Mouse (Mus musculus) CH12F3 (cell line): ENCODE measurements around the gene Jrkl.

Experiments used
- in situ Hi-C: fragments of 300-500 bp; cut with MboI; formaldehyde crosslinking; loops from 2 replicates; pipeline ENCODE4 v1.14.3; 2020; ENCODE audit warnings: low sequenced_read_pairs

The Jrkl gene

DNA sequence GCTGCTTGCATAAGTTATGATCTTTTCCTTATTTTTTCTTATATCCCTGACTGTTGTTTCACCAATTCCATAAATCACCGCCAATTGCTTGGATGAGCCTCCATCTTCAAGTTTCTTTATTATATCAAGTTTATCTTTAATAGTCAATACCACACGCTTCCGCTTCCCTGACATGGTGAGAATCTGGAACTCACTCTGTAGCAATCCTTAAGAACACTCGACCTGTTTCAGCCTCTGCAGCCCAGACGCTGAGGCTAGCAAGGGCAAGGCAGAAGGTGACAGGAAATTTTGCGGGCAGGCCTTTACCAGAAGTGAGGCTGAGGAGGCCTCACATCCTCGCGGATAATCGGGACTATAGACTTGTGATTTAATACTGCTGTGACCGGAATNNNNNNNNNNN lies at the start of gene Jrkl:
Gene Jrkl, minus strand, starts transcription at position 349 of the 400 bp plus-strand sequence.
- in situ Hi-C loops: no loop called here

DNA sequence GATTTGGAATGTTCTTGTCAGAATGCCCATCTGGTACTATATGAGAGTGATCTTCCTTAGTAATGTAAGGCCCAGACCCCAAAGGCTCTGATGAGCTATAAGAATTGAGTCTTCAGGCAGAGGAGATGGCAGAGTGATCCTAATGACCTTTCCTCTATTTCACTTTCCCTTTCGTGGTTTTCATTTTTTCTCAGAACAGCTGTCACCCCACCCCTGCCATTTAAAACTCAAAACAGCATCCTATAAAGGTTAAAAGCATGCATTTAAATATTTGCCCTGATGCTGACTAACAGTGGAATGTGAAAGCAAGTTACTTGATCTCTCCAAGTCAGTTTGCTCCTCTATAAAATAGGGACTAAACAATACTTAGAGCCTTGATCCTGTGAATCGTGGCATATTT lies 41.9 kb upstream of the Jrkl start:
- in situ Hi-C loops: no loop called here

DNA sequence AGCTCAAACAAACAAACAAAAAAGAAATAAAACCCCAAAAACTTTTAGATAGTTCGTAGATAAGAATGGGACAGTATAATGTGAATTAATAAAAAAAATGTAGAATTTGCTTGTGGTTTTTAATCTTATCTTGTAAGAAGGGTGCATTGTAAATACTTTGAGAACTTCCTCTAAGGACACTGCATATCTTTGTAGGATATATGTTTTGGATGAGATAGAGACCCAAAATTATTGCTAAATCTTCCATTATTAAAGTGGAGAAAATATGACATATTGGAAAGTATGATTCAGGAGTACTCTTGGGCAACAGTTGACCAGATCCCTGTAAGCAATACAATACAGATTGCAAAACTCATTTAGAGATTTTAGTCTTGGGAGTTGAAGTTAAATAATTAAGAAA lies 27.6 kb upstream of the Jrkl start:
- in situ Hi-C loops: no loop called here

DNA sequence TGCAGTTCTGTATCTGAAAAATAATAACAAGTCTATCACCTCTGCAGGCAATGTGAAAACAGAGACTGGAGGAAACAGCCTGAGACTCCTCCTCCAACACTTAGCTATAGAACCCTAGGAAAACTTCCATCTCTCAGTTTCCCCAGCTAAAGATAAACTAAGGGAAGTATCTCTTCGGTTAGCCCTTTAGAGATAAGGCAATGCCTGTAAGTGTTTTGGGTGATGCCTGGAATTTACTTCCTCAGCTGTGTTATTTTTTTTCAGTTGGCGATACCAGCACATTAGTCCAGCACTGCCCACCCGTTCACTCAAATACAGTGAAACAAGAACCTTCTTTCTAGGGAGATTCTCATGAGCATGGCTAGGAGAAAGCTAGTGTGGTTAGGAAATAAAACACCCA lies 15.4 kb upstream of the Jrkl start:
- in situ Hi-C loops: no loop called here

DNA sequence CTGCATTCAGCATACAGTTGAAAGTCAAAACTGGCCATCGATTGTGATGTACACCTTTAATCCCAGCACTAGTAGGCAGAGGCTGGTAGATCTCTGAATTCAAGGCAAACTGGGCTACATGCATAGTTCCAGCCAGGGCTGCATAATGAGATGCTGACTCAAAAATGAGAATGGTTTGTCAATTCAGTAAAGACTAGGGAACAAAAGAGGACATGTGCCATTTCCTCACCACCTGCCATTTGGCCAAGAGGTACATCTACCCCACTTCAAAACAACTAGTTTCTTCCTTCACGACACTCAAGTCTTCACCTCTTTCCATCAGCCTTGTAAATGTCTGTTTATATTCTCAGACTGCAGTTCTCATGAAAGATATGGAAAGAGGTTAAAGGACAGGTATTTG lies 12.5 kb upstream of the Jrkl start:
- in situ Hi-C loops: no loop called here

DNA sequence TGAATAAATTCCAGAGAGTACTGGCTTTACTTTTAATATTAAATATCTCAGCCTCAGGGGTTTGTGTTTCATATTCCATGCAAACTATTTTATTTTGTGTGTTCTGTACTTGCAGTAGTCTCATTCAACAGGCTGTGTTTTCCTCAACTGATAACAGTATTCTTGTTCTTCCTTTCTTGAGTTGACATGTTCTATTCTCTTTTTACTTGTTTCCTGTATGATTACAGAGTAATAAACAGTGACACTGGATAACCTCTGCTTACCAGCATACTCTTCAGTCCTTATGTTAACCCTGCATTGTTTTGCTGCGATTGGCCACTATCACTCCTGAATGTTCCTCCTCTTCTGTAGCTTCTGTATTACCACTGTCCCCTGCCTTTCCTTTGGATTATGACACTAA lies 11.1 kb upstream of the Jrkl start:
- in situ Hi-C loops: no loop called here

DNA sequence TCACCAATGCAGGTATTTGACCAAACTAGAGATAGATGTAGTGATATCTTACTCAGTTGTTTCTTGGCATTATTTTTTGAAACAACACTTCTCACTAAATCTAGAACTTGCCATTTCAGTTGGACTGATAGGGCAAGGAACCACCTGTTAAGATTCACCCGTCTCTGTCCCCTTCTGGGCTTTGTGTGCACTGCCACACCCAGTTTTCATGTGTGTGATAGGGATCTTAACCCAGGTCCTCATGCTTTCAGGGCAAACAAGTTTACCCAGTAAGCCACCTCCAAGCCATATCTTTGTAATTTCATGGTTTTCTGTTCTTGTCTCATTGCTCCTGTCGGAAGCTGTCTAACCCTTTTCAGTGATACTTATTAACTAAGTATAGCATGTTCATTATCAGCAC lies 5.6 kb upstream of the Jrkl start:
- in situ Hi-C loops: no loop called here

DNA sequence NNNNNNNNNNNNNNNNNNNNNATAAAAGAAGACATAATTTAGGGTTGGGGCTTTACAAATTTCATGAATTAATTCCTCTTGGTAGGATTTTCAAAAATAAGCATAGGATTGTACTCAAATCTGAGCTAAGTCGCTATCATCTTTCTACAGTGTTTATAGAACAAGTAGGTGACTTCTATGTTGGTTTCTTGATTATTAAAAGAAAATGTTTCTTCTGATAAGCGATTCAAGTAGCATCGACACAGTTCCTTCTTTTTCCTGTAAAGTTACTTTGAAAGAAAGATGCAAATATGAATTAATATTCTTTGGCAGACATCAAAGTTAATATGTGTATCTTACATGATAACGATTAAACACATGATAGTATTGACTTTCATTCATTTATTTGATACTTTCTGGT lies 2.5 kb upstream of the Jrkl start:
- in situ Hi-C loops: no loop called here

DNA sequence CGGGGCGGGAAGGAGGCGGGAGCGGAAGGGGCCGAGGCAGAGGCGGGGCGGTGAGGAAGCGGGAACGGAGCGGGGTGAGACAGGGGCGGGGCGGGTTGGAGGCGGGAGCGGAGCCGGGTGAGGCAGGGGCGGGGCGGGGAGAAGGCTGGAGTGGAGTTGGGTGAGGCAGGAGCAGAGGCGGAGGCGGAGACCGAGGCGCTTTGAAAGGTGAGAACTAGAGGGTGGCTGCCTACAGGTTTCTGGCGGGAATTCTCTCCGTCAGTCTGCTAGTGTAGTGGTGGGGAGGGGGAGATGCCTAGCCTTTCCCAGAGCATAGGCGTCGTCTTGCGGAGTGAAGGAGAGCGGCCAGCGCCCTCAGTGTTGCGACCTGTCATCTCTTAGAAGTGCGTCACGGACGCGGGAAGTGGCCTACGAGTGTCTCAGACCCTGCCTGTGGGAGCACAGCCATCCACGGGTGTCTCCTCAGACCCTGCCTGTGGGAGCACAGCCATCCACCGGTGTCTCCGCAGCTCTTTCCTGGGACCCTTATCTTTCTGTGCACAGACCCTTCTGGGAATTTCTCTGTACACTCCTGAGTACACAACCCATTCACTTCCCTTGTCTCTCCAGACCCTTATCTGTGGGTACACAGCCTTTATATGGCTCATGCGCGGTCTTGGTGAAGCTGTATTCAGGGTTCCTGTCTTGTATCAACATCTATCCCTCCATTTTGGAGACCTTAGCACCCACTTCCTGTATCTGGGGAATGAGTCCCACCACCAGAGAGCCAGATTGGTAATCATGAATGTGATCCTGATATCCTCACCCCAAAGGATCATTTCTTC lies 1.4 kb upstream of the Jrkl start, which contains the start of gene Ccdc82:
Gene Ccdc82, plus strand, starts transcription at position 141 of the 824 bp plus-strand sequence.
- in situ Hi-C loops: no loop called here

DNA sequence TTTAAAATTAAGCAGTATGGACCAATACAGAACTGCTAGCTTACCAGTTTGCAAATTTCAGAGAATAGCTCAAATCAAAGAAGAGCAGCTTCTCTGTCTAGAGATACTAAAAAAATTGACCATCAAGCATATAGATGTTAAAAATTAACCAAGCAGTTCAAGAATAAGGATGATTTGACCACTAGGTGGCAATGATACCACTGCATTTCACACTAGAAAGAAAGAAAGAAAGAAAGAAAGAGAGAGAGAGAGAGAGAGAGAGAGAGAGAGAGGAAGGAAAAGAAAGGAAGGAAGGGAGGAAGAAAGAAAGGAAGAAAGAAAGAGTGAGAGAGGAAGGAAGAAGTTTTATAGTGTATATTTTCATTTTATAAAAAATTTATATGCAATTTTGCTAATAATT lies 3.3 kb downstream of the Jrkl start:
- in situ Hi-C loops: no loop called here

DNA sequence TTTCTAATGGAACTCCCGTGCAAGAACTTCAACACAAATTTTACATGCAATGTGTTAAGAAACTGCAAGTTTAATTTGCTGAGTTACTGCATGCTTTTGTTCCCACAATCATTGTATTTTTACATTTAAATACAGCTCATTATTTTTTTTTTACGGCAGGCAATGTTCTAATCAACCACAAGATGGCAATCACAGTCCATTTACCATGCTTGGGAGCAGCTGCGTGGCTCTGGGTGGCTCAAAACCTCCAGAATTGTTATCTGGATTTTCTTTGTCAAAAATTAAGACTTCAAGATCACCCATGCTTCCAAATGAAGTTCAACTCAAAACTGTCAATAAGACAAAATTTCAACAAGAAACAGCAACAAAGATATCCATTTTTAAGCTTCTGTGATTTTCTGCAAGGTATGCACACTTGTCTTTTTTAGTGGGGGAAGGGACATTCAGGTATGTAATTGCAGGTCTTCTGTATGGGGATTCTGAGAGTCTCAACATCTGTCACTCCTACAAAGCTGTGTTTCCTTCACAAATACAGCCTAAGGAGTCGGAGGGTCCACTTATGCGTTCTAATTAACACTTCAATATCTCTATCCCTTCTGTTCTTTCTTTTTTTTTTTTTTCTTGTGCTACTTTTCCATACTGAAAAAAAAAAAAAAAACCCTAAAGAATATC lies 13.9 kb downstream of the Jrkl start:
- in situ Hi-C loops: no loop called here

DNA sequence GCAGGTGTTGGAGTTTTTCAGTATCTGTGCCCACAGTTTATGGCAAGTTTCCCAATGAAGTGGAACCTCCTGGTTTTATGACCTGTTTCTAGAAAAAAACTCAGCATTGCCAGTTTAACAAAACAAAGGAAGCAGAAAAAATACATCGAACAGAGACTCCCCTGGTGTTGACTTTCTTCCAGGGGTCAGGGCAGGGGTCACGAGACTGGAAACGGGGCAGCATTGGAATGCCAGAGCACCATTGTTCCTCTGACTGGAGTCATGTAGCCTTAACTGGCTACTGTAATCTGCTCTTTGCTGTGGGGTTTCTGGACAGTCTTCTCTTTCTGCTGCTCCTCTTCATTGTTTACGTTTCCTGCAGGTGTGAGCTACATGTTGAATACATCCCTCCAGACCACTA lies 15.1 kb downstream of the Jrkl start:
- in situ Hi-C loops: no loop called here

DNA sequence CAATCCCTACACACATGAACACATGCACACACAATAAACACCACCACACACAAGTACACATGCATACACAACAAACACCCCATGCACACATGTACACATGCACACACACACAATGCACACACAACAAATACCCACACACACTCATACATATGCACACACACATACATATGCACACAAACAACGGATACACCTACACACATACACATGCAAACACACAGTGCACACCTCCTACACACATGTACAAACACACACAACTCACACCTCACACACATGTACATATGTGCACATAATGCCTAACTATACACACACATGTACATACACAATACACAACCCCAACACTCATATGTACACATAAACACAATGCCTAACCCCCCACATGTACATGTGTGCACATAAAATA lies 19.8 kb downstream of the Jrkl start:
- in situ Hi-C loops: no loop called here

DNA sequence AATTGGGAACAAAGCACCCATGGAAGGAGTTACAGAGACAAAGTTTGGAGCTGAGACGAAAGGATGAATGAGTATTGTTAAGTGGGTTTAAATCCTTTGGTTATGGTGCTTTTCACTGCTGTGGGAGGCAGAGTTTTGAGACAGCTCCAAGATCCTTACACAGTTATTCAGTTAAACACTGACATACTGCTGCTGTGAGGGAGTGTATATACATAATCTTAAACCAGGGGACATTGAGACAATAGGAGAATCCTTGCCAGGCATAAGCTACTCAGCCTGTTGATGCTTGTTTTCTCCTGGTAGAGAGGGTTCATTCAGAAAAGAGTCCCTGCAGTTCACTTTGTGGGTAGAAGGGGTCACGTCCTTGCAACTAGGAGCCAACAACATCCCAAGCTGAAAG lies 39.3 kb downstream of the Jrkl start:
- in situ Hi-C loops: no loop called here

DNA sequence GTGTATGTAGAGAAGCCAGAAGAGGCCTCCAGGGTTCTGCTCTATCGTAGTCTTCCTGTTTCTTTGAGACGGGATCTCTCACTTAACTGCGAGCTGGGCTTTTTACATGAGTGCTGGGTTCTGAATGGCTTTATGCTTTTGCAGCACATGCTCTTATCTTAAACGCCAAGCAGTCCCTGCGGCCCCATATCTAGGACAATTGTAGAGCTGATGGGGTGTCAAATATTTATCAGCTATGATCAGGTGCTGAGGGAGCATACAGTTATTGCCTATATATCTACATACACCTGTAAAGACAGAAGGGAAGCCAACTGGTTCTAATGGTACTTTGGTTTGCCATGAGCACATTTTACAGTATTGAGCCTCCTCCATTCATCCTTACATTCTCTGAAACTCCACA lies 41.9 kb downstream of the Jrkl start:
- in situ Hi-C loops: no loop called here

DNA sequence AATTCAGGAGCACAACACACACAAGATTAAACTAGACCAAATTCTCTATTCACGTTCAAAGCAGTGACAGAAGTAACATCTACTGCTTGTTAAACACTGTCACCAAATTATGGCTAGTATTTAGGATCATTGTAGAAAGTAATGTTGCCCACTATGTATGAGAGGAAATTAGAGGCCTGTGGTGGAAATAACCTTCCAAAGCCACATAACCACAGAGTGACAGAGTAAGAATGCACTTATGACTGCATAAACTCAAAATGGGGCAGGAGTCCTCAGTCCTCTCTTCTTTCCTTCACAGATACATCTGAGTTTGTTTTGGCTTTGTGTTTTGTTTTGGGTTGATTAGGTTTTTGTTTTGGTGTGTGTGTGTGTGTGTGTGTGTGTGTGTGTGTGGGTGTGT lies 42.5 kb downstream of the Jrkl start:
- in situ Hi-C loops: no loop called here

DNA sequence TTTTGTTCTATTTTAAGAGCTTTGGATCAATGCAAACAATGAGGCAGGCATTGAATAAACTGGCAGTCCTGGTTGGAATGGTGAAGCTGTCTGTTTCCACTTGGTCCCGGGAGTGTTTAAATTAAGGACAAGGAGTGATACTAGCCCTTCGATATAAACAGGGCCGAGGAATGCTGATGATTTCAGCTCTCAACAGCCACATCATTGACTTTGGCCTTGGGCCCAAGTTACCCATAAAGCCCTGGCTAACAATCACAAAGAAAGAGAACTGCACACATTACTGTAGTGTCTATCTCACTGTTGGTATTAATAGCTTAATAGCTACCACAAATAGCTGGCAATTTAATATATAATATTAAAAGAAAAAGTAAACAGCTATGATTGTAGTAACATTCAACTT lies 45.5 kb downstream of the Jrkl start:
- in situ Hi-C loops: no loop called here

DNA sequence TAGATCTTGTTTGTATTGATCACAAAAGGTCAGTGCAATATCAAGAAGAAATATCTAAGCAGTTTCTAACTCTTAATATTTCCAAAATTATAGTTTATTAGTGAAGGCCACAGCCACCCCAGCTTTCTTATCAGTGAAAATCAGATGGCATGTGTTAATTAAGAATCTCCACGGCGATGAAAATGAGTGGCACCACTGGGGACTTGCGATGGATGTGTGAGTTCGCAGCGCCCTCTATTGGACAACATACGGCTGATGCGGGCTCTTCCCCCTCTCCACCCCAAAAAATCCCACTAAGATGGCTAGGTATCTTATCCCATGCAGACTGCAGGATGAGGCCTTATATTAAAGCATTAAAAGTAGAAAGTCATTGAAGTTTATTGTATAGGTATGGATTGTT lies 49.9 kb downstream of the Jrkl start:
- in situ Hi-C loops: no loop called here

DNA sequence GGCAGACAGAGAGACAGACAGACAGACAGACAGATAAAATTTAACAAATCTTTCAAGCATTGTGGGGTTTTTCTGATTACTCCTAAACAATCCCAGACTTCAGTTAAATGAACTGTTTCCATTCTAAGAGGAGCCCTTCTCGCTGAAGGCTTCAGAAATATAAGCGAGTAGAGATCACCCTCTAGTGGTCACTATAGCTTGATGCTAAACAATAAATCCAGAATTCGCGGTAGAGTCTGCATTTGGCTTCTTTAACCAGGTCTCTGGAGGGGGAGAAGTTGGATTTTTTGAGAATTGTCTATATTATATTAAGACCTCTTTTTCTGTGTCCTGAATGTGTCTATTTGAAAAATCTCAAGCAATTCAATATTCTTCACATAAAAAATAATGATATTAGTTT lies 50.4 kb downstream of the Jrkl start:
- in situ Hi-C loops: no loop called here

DNA sequence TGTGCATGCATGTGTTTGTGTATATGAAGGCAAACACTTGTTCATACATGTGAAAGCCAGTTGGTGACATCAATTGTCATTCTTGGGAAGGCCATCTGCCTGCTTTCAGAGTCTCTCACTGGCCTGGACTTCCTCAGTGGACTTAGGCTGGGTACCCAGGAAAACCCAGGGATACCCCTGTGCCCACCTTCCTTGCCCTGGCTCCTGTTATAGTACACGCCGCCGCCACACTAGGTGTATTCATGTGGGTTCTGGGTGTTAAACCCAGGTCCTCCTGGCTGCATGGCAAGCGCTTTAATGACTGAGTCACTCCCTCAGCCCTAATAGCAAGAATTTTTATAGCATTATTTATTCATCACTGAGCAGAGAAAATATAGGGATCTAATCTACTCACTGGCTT lies 51.0 kb downstream of the Jrkl start:
- in situ Hi-C loops: no loop called here
